Mouse (Mus musculus) midbrain, embryonic 11.5 days (tissue): ENCODE data around the gene Hist1h3e. TPM values are rescaled to one million over a fixed set of nuclear protein-coding genes. Genes with fewer than 3 reads are reported as not detected.
"Not testable (repeated sequence)": the region's sequence is repeated elsewhere in the genome, so short reads cannot be mapped to it uniquely, and the experiment has no call there.

Source experiments
- ATAC-seq: fragments of 200-750 bp; cut with Nextera tagmentation; 2 replicates; pipeline ENCODE4 v1.8.0; 2017; ENCODE audit warnings: moderate TSS enrichment, moderate library complexity; ENCODE audit not compliant: low FRiP score
- DNase-seq: peaks from one replicate; pipeline ENCODE4 v3.0.0; 2015; ENCODE audit warnings: low spot score; ENCODE audit errors: missing footprints
- H3K27ac ChIP-seq: fragments of 300-500 bp; sonication (generic); 2 replicates; pipeline ENCODE4 v1.5.1; 2014; ENCODE audit warnings: low read depth, low read length
- H3K27me3 ChIP-seq: fragments of 300-500 bp; sonication (generic); 2 replicates; pipeline ENCODE4 v1.6.1; 2014; ENCODE audit warnings: mild to moderate bottlenecking, low read length, moderate library complexity, mixed read lengths; ENCODE audit not compliant: control insufficient read depth, insufficient read depth
- H3K36me3 ChIP-seq: fragments of 300-500 bp; sonication (generic); 2 replicates; pipeline ENCODE4 v1.6.1; 2014; ENCODE audit warnings: mild to moderate bottlenecking, low read length, moderate library complexity, mixed read lengths; ENCODE audit not compliant: control insufficient read depth, insufficient read depth
- H3K4me1 ChIP-seq: fragments of 300-500 bp; sonication (generic); 2 replicates; pipeline ENCODE4 v1.6.1; 2014; ENCODE audit warnings: low read length; ENCODE audit not compliant: control insufficient read depth, insufficient read depth
- H3K4me2 ChIP-seq: fragments of 300-500 bp; sonication (generic); 2 replicates; pipeline ENCODE4 v1.6.1; 2014; ENCODE audit warnings: mild to moderate bottlenecking, moderate library complexity
- H3K4me3 ChIP-seq: fragments of 300-500 bp; sonication (generic); 2 replicates; pipeline ENCODE4 v1.5.1; 2014; ENCODE audit warnings: low read depth, low read length
- H3K9ac ChIP-seq: fragments of 300-500 bp; sonication (generic); 2 replicates; pipeline ENCODE4 v1.6.1; 2014; ENCODE audit warnings: low read length
- H3K9me3 ChIP-seq: fragments of 300-500 bp; sonication (generic); 2 replicates; pipeline ENCODE4 v1.6.1; 2016; ENCODE audit warnings: low read length; ENCODE audit not compliant: control insufficient read depth
- WGBS: fragments of 180-500 bp; shearing (Covaris S2); extraction: QIAGEN DNeasy Blood & Tissue Kit; methylation state at CpG from one replicate; pipeline ENCODE4 v1.1.7; 2014; 5-methylcytosine and 5-hydroxymethylcytosine counted together
- polyA plus RNA-seq: library from polyadenylated mRNA; unstranded; fragments of >200 nt; fragmentation: Nextera tagmentation; extraction: Ambion mirVana; gene quantifications from 2 replicates; pipeline ENCODE4 v1.2.1, GENCODE M21; 2014

Gene Hist1h3e
- polyA plus RNA-seq, 1 experiment from 2014 or later, result 7.4 TPM

DNA sequence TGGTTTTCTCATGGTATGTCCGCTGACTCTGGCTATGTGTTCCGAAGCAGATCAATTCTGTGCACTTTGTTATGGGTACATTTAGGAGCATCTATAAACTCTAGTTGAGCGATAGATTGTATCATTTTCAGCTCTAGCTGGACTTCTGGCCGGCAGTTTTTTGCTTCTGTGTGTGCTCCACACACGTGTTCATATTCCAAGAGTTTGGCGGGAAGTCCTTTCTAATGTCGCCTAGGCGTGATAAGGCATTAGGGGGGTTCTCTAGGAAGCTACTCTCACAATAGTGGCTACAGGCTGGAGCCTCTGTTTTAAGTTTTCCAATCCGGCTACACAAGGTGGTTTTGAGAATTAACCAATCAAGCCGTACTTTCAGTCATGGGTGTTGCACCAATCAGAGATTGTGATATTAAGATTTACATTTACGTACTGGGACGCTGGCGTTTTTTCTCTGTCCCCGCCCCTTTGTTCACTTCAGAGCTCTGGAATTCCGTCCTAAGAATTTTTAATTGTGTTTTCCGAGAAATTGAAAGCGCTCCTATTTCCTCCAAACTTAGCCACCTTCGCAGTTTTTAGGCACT is 6.2 kb downstream of the Hist1h3e start:
- Histone ChIP-seq H3K27me3 (no peaks in the 10 kb centered on the region), H3K4me2 (peak overlapping the region; percentile 93), H3K9me3 (no peaks in the 10 kb centered on the region), H3K36me3 (no peaks in the 10 kb centered on the region), H3K4me3 (peak overlapping the region; percentile 57), H3K9ac (peak overlapping the region; percentile 89), H3K4me1 (peaks cover 9% of the 10 kb centered on the region), H3K27ac (peak overlapping the region; percentile 98)
- WGBS, result under 1% methylated on average over 18 of the region's 18 CpGs
- peak; percentile 78 for ATAC-seq
- DNase-seq, result peak; percentile 98

- WGBS, result under 1% methylated on average over 49 of the region's 54 CpGs
- H3K27ac ChIP-seq, result peak overlapping the region; percentile 98
- peak overlapping the region; percentile 57 for H3K4me3 ChIP-seq
Measured at GRCm38 (mm10) chr13:23554925-23555838, 7.0 kb downstream of the Hist1h3e start.

GRCm38 (mm10) chr13:23554393-23554792 is 7.8 kb downstream of the Hist1h3e start:
- DNase-seq (peak; percentile 93), ATAC-seq (no peak)
- Histone ChIP-seq H3K27me3 (no peaks in the 10 kb centered on the region), H3K4me2 (peak overlapping the region; percentile 93), H3K9ac (peak overlapping the region; percentile 89), H3K4me3 (peak overlapping the region; percentile 57; the same call in 1 of the 2 replicates), H3K36me3 (no peaks in the 10 kb centered on the region), H3K9me3 (no peaks in the 10 kb centered on the region), H3K4me1 (peaks cover 9% of the 10 kb centered on the region), H3K27ac (peak overlapping the region; percentile 98)
- 27% methylated on average over 9 of the region's 9 CpGs for WGBS

More at GRCm38 (mm10) chr13:23554925-23555838, 7.0 kb downstream of the Hist1h3e start:
- Histone ChIP-seq H3K4me1 (peaks cover 9% of the 10 kb centered on the region), H3K36me3 (no peaks in the 10 kb centered on the region), H3K4me2 (peak overlapping the region; percentile 93), H3K9ac (peak overlapping the region; percentile 89), H3K27me3 (no peaks in the 10 kb centered on the region), H3K9me3 (no peaks in the 10 kb centered on the region)
- DNase-seq (peak; percentile 98), ATAC-seq (peak; percentile 87)

- H3K4me1 ChIP-seq, result peaks cover 9% of the 10 kb centered on the region
- H3K9me3 ChIP-seq, result no peaks in the 10 kb centered on the region
- no peak for ATAC-seq
- H3K4me3 ChIP-seq, result no peak within 1 kb of the TSS
- no peak for DNase-seq
- H3K9ac ChIP-seq, result peak within 1 kb of the TSS; percentile 89; the same call in 1 of the 2 replicates
- H3K27ac ChIP-seq, result peak within 1 kb of the TSS; percentile 98
- no peaks in the 10 kb centered on the region for H3K36me3 ChIP-seq
- H3K4me2 ChIP-seq, result peak within 1 kb of the TSS; percentile 93; the same call in 1 of the 2 replicates
- H3K27me3 ChIP-seq, result no peaks in the 10 kb centered on the region
Measured at GRCm38 (mm10) chr13:23552962-23553361, 9.2 kb downstream of the Hist1h3e start, which contains the start of gene Hist1h1d. Hist1h1d (plus strand) TSS chr13:23553262.

DNA sequence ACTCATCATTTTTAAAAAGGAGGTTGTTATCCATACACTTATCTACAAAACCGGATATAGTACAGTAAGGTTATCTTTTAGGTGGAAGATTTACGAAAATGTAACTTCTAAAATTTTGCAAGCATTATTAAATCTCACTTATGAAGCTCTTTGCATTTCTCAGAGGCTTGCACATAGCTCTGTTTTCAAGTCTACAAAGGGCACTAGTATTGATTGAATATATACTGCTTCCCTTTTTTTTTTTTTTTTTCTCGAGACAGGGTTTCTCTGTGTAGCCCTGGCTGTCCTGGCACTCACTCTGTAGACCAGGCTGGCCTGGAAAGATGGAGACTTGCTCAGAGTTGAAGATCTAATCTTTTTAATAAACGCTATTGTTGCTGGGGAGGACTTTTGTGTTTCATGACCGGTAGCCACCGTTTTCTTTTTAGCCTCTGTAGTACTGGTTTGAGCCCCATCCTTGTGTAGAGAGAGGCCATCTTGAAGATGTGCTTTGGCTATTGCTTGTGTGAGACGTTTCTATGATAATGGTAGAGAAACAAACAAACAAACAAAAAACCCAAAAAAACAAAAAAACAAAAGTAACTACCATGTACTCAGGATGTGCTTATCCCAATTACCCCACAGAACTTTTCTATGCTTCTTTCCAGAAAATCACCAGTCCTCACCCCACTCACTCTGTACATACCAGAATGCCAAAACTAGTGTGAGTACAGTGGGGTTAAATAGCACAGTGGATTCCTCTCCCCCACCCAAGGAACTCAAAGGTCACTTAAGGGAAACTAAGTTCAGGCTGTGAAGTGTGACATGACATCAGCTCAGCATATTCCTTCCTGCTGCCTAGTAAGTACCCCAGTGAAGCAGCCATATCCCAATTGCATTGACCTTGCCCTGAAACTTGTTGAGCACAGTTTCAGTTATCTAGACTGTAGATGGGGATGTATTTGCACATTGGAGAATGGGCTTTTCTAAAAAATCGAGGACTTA is 9.9 kb downstream of the Hist1h3e start:
- WGBS, result 56% methylated on average over 8 of the region's 8 CpGs
- ATAC-seq, result no peak
- Histone ChIP-seq H3K4me2 (peak overlapping the region; percentile 51), H3K9me3 (no peaks in the 10 kb centered on the region), H3K4me1 (peaks cover 9% of the 10 kb centered on the region), H3K36me3 (no peaks in the 10 kb centered on the region), H3K27ac (peak overlapping the region; percentile 90), H3K9ac (peak overlapping the region; percentile 47; the same call in 1 of the 2 replicates), H3K27me3 (no peaks in the 10 kb centered on the region), H3K4me3 (0 out of 2 replicates have a peak overlapping the region, but pooled peaks have one; percentile 32)
- peak; percentile 91 for DNase-seq

GRCm38 (mm10) chr13:23551146-23551834 is 10.9 kb downstream of the Hist1h3e start, which contains the start of gene Hist1h4f:
Hist1h4f (minus strand) TSS chr13:23551648.
- not testable (repeated sequence) for H3K27me3 ChIP-seq, H3K4me1 ChIP-seq, H3K36me3 ChIP-seq

DNA sequence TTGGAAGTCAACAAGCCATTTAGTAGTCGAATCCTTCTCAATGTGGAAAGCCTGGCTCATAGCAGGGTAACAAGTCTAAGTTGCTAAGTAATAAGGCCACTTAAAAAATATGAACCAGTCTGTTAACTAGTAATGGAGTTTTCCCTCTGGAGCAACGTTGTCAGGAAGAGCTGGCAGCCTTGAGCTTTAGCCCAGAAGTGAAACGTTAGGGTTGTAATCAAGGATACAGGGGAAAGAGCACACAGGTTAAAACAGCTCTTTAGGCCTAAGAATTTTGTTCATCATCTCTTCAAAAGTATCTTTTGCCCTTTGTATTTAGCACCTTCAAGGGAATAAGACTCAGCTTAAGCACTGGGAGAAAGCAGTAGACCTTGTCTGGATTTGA is 11.4 kb downstream of the Hist1h3e start:
- peak overlapping the region; percentile 32 for H3K4me3 ChIP-seq
- WGBS, result 10% methylated on average over 3 of the region's 3 CpGs
- no peaks in the 10 kb centered on the region for H3K9me3 ChIP-seq
- no peaks in the 10 kb centered on the region for H3K36me3 ChIP-seq
- DNase-seq (peak; percentile 95), ATAC-seq (no peak)
- H3K27me3 ChIP-seq, result no peaks in the 10 kb centered on the region
- H3K4me1 ChIP-seq, result peaks cover 10% of the 10 kb centered on the region
- peak overlapping the region; percentile 90 for H3K27ac ChIP-seq
- H3K4me2 ChIP-seq, result peak overlapping the region; percentile 51
- peak overlapping the region; percentile 69 for H3K9ac ChIP-seq

More at GRCm38 (mm10) chr13:23551146-23551834, 10.9 kb downstream of the Hist1h3e start, which contains the start of gene Hist1h4f:
- H3K9ac ChIP-seq, result peak within 1 kb of the TSS; percentile 69
- H3K4me2 ChIP-seq, result peak within 1 kb of the TSS; percentile 51
- not testable (repeated sequence) for H3K9me3 ChIP-seq
- peak; percentile 80 for ATAC-seq
- DNase-seq, result peak; percentile 100
- H3K4me3 ChIP-seq, result peak within 1 kb of the TSS; percentile 32
- WGBS, result under 1% methylated on average over 46 of the region's 47 CpGs
- H3K27ac ChIP-seq, result peak within 1 kb of the TSS; percentile 90

DNA sequence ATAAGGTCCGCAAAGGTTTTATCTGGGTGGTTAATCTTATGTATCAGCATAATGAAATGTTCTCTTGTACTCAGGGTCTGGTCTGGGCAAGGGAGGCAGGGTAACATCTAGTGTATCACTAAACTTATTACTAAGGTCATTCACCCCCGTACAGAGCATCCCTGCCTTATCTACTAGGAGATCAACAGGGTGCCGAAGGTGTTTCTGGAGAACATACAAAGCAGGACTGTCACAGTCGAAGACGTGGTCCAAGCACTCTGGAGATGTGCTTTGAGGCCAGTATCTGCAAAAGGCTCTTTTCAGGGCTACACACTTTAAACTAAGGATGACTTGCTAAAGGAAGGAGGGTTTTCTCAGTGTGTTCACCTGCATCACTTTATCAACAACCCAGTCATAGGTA is 15.5 kb downstream of the Hist1h3e start:
- no peak overlapping the region for H3K27ac ChIP-seq
- no peaks in the 10 kb centered on the region for H3K9me3 ChIP-seq

More for the DNA sequence above, 15.5 kb downstream of the Hist1h3e start:
- ATAC-seq (no peak), DNase-seq (no peak)
- Histone ChIP-seq H3K36me3 (no peaks in the 10 kb centered on the region), H3K4me1 (peaks cover 2% of the 10 kb centered on the region; the same call in 1 of the 2 replicates), H3K4me3 (no peak overlapping the region), H3K9ac (no peak overlapping the region), H3K4me2 (no peak overlapping the region), H3K27me3 (no peaks in the 10 kb centered on the region)
- 87% methylated on average over 5 of the region's 5 CpGs for WGBS
